Mouse (Mus musculus) embryonic facial prominence, embryonic 15.5 days (tissue): Measurements from ENCODE around the gene Nr1h3. TPM values are rescaled to one million over a fixed set of nuclear protein-coding genes. Genes with fewer than 3 reads are reported as not detected.

ENCODE experiments used
- ATAC-seq: fragments of 200-750 bp; cut with Nextera tagmentation; 2 replicates; pipeline ENCODE4 v1.8.0; 2017; ENCODE audit warnings: low read depth, moderate TSS enrichment; ENCODE audit not compliant: insufficient number of reproducible peaks, low FRiP score, low TSS enrichment
- H3K27ac ChIP-seq: fragments of 300-500 bp; sonication (generic); replicated peaks from 2 replicates; pipeline ENCODE4 v1.5.1; 2015; ENCODE audit warnings: mild to moderate bottlenecking, inconsistent platforms
- H3K27me3 ChIP-seq: fragments of 300-500 bp; sonication (generic); 2 replicates; pipeline ENCODE4 v1.6.1; 2015; ENCODE audit warnings: inconsistent platforms
- H3K36me3 ChIP-seq: fragments of 300-500 bp; sonication (generic); 2 replicates; pipeline ENCODE4 v1.6.1; 2015; ENCODE audit warnings: mild to moderate bottlenecking, inconsistent platforms
- H3K4me1 ChIP-seq: fragments of 300-500 bp; sonication (generic); 2 replicates; pipeline ENCODE4 v1.6.1; 2015; ENCODE audit warnings: inconsistent platforms
- H3K4me2 ChIP-seq: fragments of 300-500 bp; sonication (generic); replicated peaks from 2 replicates; pipeline ENCODE4 v1.6.1; 2015; ENCODE audit warnings: mild to moderate bottlenecking, inconsistent platforms
- H3K4me3 ChIP-seq: fragments of 300-500 bp; sonication (generic); replicated peaks from 2 replicates; pipeline ENCODE4 v1.5.1; 2015; ENCODE audit warnings: mild to moderate bottlenecking, inconsistent platforms
- H3K9ac ChIP-seq: fragments of 300-500 bp; sonication (generic); 2 replicates; pipeline ENCODE4 v1.6.1; 2015; ENCODE audit warnings: inconsistent platforms
- H3K9me3 ChIP-seq: fragments of 300-500 bp; sonication (generic); replicated peaks from 2 replicates; pipeline ENCODE4 v1.6.1; 2016; ENCODE audit warnings: inconsistent platforms
- WGBS: fragments of 180-500 bp; shearing (Covaris S2); methylation state at CpG from one replicate; pipeline ENCODE4 v1.1.7; 2015; 5-methylcytosine and 5-hydroxymethylcytosine counted together
- polyA plus RNA-seq: library from polyadenylated mRNA; unstranded; fragments of >200 nt; fragmentation: Nextera tagmentation; extraction: Ambion mirVana; gene quantifications from 2 replicates; pipeline ENCODE4 v1.2.1, GENCODE M21; 2015

Gene Nr1h3
- polyA plus RNA-seq, 1 experiment from 2014 or later = 1.9 TPM

- Histone ChIP-seq H3K27ac (no peak overlapping the region), H3K4me1 (no peaks in the 10 kb centered on the region), H3K9me3 (no peaks in the 10 kb centered on the region), H3K36me3 (peaks cover 13% of the 10 kb centered on the region; the same call in 1 of the 2 replicates), H3K4me3 (no peak overlapping the region), H3K27me3 (no peaks in the 10 kb centered on the region), H3K4me2 (no peak overlapping the region), H3K9ac (no peak overlapping the region)
- 95% methylated on average over 3 of the region's 3 CpGs for WGBS
- ATAC-seq = no peak
Observed at GRCm38 (mm10) chr2:91220501-91220900, 17.9 kb upstream of the Nr1h3 start.

GRCm38 (mm10) chr2:91217032-91217431, 14.4 kb upstream of the Nr1h3 start:
- Histone ChIP-seq H3K27ac (no peak overlapping the region), H3K4me3 (no peak overlapping the region), H3K9me3 (no peaks in the 10 kb centered on the region), H3K9ac (no peak overlapping the region), H3K4me2 (no peak overlapping the region), H3K36me3 (peaks cover 34% of the 10 kb centered on the region), H3K27me3 (no peaks in the 10 kb centered on the region), H3K4me1 (no peaks in the 10 kb centered on the region)
- no peak for ATAC-seq
- WGBS = 58% methylated on average over 4 of the region's 4 CpGs

GRCm38 (mm10) chr2:91213311-91213710, 10.7 kb upstream of the Nr1h3 start:
- no peaks in the 10 kb centered on the region for H3K9me3 ChIP-seq
- H3K27me3 ChIP-seq = no peaks in the 10 kb centered on the region
- no peak overlapping the region for H3K4me3 ChIP-seq
- H3K27ac ChIP-seq = no peak overlapping the region
- H3K36me3 ChIP-seq = peaks cover 66% of the 10 kb centered on the region
- H3K4me2 ChIP-seq = no peak overlapping the region
- no peak for ATAC-seq
- no peak overlapping the region for H3K9ac ChIP-seq
- no peaks in the 10 kb centered on the region for H3K4me1 ChIP-seq

GRCm38 (mm10) chr2:91206254-91206775, 3.7 kb upstream of the Nr1h3 start:
- H3K9ac ChIP-seq = no peak overlapping the region
- 85% methylated on average over 9 of the region's 9 CpGs for WGBS
- no peaks in the 10 kb centered on the region for H3K27me3 ChIP-seq
- no peak for ATAC-seq
- no peaks in the 10 kb centered on the region for H3K9me3 ChIP-seq
- no peak overlapping the region for H3K4me2 ChIP-seq
- H3K27ac ChIP-seq = no peak overlapping the region
- peaks cover 21% of the 10 kb centered on the region for H3K4me1 ChIP-seq
- H3K4me3 ChIP-seq = no peak overlapping the region
- peaks cover 59% of the 10 kb centered on the region for H3K36me3 ChIP-seq

GRCm38 (mm10) chr2:91202972-91203656, 480 bp upstream of the Nr1h3 start:
- H3K9me3 ChIP-seq = no peaks in the 10 kb centered on the region
- peaks cover 21% of the 10 kb centered on the region for H3K4me1 ChIP-seq
- peaks cover 30% of the 10 kb centered on the region for H3K36me3 ChIP-seq
- H3K4me3 ChIP-seq = peak overlapping the region; percentile 79
- peak overlapping the region; percentile 73 for H3K9ac ChIP-seq
- H3K27me3 ChIP-seq = no peaks in the 10 kb centered on the region
- no peak for ATAC-seq
- peak overlapping the region; percentile 94 for H3K27ac ChIP-seq
- peak overlapping the region; percentile 65 for H3K4me2 ChIP-seq
- 10% methylated on average over 20 of the region's 20 CpGs for WGBS

GRCm38 (mm10) chr2:91198888-91199287, 3.7 kb downstream of the Nr1h3 start:
- H3K27me3 ChIP-seq = no peaks in the 10 kb centered on the region
- H3K4me3 ChIP-seq = no peak overlapping the region
- H3K4me2 ChIP-seq = no peak overlapping the region
- WGBS = 73% methylated on average over 3 of the region's 3 CpGs
- no peak for ATAC-seq
- peaks cover 30% of the 10 kb centered on the region for H3K4me1 ChIP-seq
- H3K27ac ChIP-seq = no peak overlapping the region
- H3K9ac ChIP-seq = no peak overlapping the region
- no peaks in the 10 kb centered on the region for H3K36me3 ChIP-seq
- no peaks in the 10 kb centered on the region for H3K9me3 ChIP-seq

GRCm38 (mm10) chr2:91196577-91197001, 6.0 kb downstream of the Nr1h3 start:
- WGBS = 60% methylated on average over 3 of the region's 3 CpGs
- Histone ChIP-seq H3K27me3 (no peaks in the 10 kb centered on the region), H3K9me3 (no peaks in the 10 kb centered on the region), H3K4me2 (no peak overlapping the region), H3K4me1 (peaks cover 15% of the 10 kb centered on the region; the same call in 1 of the 2 replicates), H3K9ac (no peak overlapping the region), H3K36me3 (no peaks in the 10 kb centered on the region), H3K4me3 (no peak overlapping the region), H3K27ac (no peak overlapping the region)
- no peak for ATAC-seq

- ATAC-seq = peak; percentile 71
- no peaks in the 10 kb centered on the region for H3K9me3 ChIP-seq
- peaks cover 12% of the 10 kb centered on the region; the same call in 1 of the 2 replicates for H3K4me1 ChIP-seq
Observed at GRCm38 (mm10) chr2:91194624-91195332, 7.9 kb downstream of the Nr1h3 start.

GRCm38 (mm10) chr2:91190501-91190900, 12.1 kb downstream of the Nr1h3 start:
- Histone ChIP-seq H3K4me3 (no peak overlapping the region), H3K27ac (no peak overlapping the region), H3K36me3 (no peaks in the 10 kb centered on the region), H3K9me3 (no peaks in the 10 kb centered on the region), H3K9ac (no peak overlapping the region), H3K4me2 (no peak overlapping the region), H3K4me1 (peaks cover 12% of the 10 kb centered on the region; the same call in 1 of the 2 replicates), H3K27me3 (no peaks in the 10 kb centered on the region)
- no peak for ATAC-seq
- 88% methylated on average over 16 of the region's 16 CpGs for WGBS

More at GRCm38 (mm10) chr2:91194624-91195332, 7.9 kb downstream of the Nr1h3 start:
- no peak overlapping the region for H3K27ac ChIP-seq
- 3% methylated on average over 27 of the region's 27 CpGs for WGBS
- peak overlapping the region; percentile 68 for H3K4me2 ChIP-seq
- H3K27me3 ChIP-seq = no peaks in the 10 kb centered on the region
- peak overlapping the region; percentile 34 for H3K4me3 ChIP-seq
- H3K36me3 ChIP-seq = no peaks in the 10 kb centered on the region
- H3K9ac ChIP-seq = peak overlapping the region; percentile 39

GRCm38 (mm10) chr2:91187431-91187830, 15.2 kb downstream of the Nr1h3 start:
- Histone ChIP-seq H3K27me3 (no peaks in the 10 kb centered on the region), H3K27ac (no peak overlapping the region), H3K4me3 (no peak overlapping the region), H3K4me2 (no peak overlapping the region), H3K36me3 (no peaks in the 10 kb centered on the region), H3K4me1 (peaks cover 10% of the 10 kb centered on the region; the same call in 1 of the 2 replicates), H3K9ac (no peak overlapping the region), H3K9me3 (no peaks in the 10 kb centered on the region)
- ATAC-seq = no peak
- WGBS = 49% methylated on average over 4 of the region's 4 CpGs

- Histone ChIP-seq H3K4me1 (peaks cover 16% of the 10 kb centered on the region), H3K36me3 (no peaks in the 10 kb centered on the region), H3K9me3 (no peaks in the 10 kb centered on the region), H3K4me2 (no peak overlapping the region), H3K27ac (no peak overlapping the region), H3K9ac (no peak overlapping the region), H3K4me3 (no peak overlapping the region), H3K27me3 (no peaks in the 10 kb centered on the region)
- no peak for ATAC-seq
- WGBS = 73% methylated on average over 1 of the region's 1 CpGs
Observed at GRCm38 (mm10) chr2:91186208-91186607, 16.4 kb downstream of the Nr1h3 start.
